Mouse (Mus musculus): Measurements from ENCODE around the gene Ap5b1. TPM values are rescaled to one million over a fixed set of nuclear protein-coding genes. Genes with fewer than 3 reads are reported as not detected.
A peak's percentile ranks its signal among the peaks of the same experiment; 100 is the strongest.

Ap5b1 gene
- total and polyA plus RNA-seq, 3 experiments, result 18.0 to 28.1 TPM; not detected in 1

GRCm38 (mm10) chr19:5581995-5582394 is 14.2 kb downstream of the Ap5b1 start:
- Histone ChIP-seq H3K9me3 (replicated peaks; ENCODE audit: insufficient read depth, low read length) (no peaks in the 10 kb centered on the region), H3K79me2 (ENCODE audit: control insufficient read depth, insufficient read depth, low read length, poor library complexity) (no peaks in the 10 kb centered on the region), H3K4me3 (ENCODE audit: control insufficient read depth in 1 of 2, insufficient read depth in 1 of 2, low read depth in 2 of 2, low read length in 2 of 2) (no peak overlapping the region), H3K27ac (ENCODE audit: control insufficient read depth, low read depth, low read length) (no peak overlapping the region), H3K9ac (ENCODE audit: control insufficient read depth, low read depth, low read length, poor library complexity, severe bottlenecking) (no peak overlapping the region), H3K4me1 (ENCODE audit: control insufficient read depth in 1 of 2, insufficient read depth in 2 of 2, low read length in 2 of 2) (no peaks in the 10 kb centered on the region), H3K27me3 (ENCODE audit: control insufficient read depth in 1 of 2, insufficient read depth in 2 of 2, low read length in 2 of 2) (peaks cover 1 to 13% of the 10 kb centered on the region in 2 experiments; a peak in 3 of 4 replicates), H3K36me3 (ENCODE audit: control insufficient read depth in 1 of 2, insufficient read depth in 2 of 2, low read length in 2 of 2) (no peaks in the 10 kb centered on the region)
- TF ChIP-seq JUND (IDR thresholded peaks at IDR 0.05; ENCODE audit: low read depth, low read length) (no peak), POLR2AphosphoS2 (IDR thresholded peaks at IDR 0.05; ENCODE audit: low read length) (no peak)
- DNase-seq (ENCODE audit: low read depth, low spot score), result no peak

GRCm38 (mm10) chr19:5589159-5589558 is 21.3 kb downstream of the Ap5b1 start:
- H3K27me3 ChIP-seq (ENCODE audit: control insufficient read depth in 1 of 2, insufficient read depth in 2 of 2, low read length in 2 of 2), result peaks cover 0 to 7% of the 10 kb centered on the region in 2 experiments; a peak in 1 of 4 replicates
- no peaks in the 10 kb centered on the region for H3K4me1 ChIP-seq (ENCODE audit: control insufficient read depth in 1 of 2, insufficient read depth in 2 of 2, low read length in 2 of 2)
- H3K9me3 ChIP-seq (replicated peaks; ENCODE audit: insufficient read depth, low read length), result no peaks in the 10 kb centered on the region
- no peak for TF ChIP-seq ZNF384 (IDR thresholded peaks at IDR 0.05; ENCODE audit: low read depth, low read length)
- TF ChIP-seq SMC3 (IDR thresholded peaks at IDR 0.05; ENCODE audit: low read depth, low read length), result peak; percentile 74
- TF ChIP-seq CTCF (IDR thresholded peaks at IDR 0.05 in 2 of 3, conservative IDR thresholded peaks at IDR 0.05 in 1 of 3; ENCODE audit: control insufficient read depth in 1 of 3, insufficient read depth in 1 of 3, low read depth in 2 of 3, low read length in 3 of 3, poor library complexity in 1 of 3, severe bottlenecking in 1 of 3), result peak; percentile 14 to 65 (median 59); a peak in 5 of 6 replicates
- TF ChIP-seq TAL1 (IDR thresholded peaks at IDR 0.05; ENCODE audit: low read length), result no peak
- peak; percentile 40; the same call in 1 of the 2 replicates for TF ChIP-seq ZC3H11A (IDR thresholded peaks at IDR 0.05; ENCODE audit: low read depth, low read length)
- TF ChIP-seq RAD21 (IDR thresholded peaks at IDR 0.05; ENCODE audit: low read depth, low read length), result peak; percentile 62
- no peak for TF ChIP-seq RCOR1 (IDR thresholded peaks at IDR 0.05; ENCODE audit: low read depth, low read length)
- peak; percentile 43 for DNase-seq (ENCODE audit: low read depth, low spot score)
- no peak overlapping the region for H3K9ac ChIP-seq (ENCODE audit: control insufficient read depth, low read depth, low read length, poor library complexity, severe bottlenecking)
- no peaks in the 10 kb centered on the region for H3K79me2 ChIP-seq (ENCODE audit: control insufficient read depth, insufficient read depth, low read length, poor library complexity)
- H3K27ac ChIP-seq (ENCODE audit: control insufficient read depth, low read depth, low read length), result no peak overlapping the region
- no peaks in the 10 kb centered on the region for H3K36me3 ChIP-seq (ENCODE audit: control insufficient read depth in 1 of 2, insufficient read depth in 2 of 2, low read length in 2 of 2)
- no peak overlapping the region for H3K4me3 ChIP-seq (ENCODE audit: control insufficient read depth in 1 of 2, insufficient read depth in 1 of 2, low read depth in 2 of 2, low read length in 2 of 2)

- H3K9ac ChIP-seq (ENCODE audit: control insufficient read depth, low read depth, low read length, poor library complexity, severe bottlenecking), result no peak overlapping the region
- no peak for DNase-seq (ENCODE audit: low read depth, low spot score)
- no peak overlapping the region for H3K27ac ChIP-seq (ENCODE audit: control insufficient read depth, low read depth, low read length)
- H3K36me3 ChIP-seq (ENCODE audit: control insufficient read depth in 1 of 2, insufficient read depth in 2 of 2, low read length in 2 of 2), result no peaks in the 10 kb centered on the region
- TF ChIP-seq ZKSCAN1 (IDR thresholded peaks at IDR 0.05; ENCODE audit: low read depth, low read length) (no peak), MAZ (IDR thresholded peaks at IDR 0.05; ENCODE audit: low read depth, low read length) (no peak), MYB (IDR thresholded peaks at IDR 0.05; ENCODE audit: low read depth, low read length) (no peak), MYC (IDR thresholded peaks at IDR 0.05; ENCODE audit: low read depth, low read length) (no peak), NRF1 (IDR thresholded peaks at IDR 0.05; ENCODE audit: insufficient read depth, low read depth, low read length, poor library complexity, severe bottlenecking) (no peak)
- no peaks in the 10 kb centered on the region for H3K27me3 ChIP-seq (ENCODE audit: control insufficient read depth in 1 of 2, insufficient read depth in 2 of 2, low read length in 2 of 2)
- H3K4me3 ChIP-seq (ENCODE audit: control insufficient read depth in 1 of 2, insufficient read depth in 1 of 2, low read depth in 2 of 2, low read length in 2 of 2), result no peak overlapping the region
- H3K9me3 ChIP-seq (replicated peaks; ENCODE audit: insufficient read depth, low read length), result no peaks in the 10 kb centered on the region
- no peaks in the 10 kb centered on the region for H3K4me1 ChIP-seq (ENCODE audit: control insufficient read depth in 1 of 2, insufficient read depth in 2 of 2, low read length in 2 of 2)
- no peaks in the 10 kb centered on the region for H3K79me2 ChIP-seq (ENCODE audit: control insufficient read depth, insufficient read depth, low read length, poor library complexity)
These were observed 24.1 kb downstream of the Ap5b1 start for GRCm38 (mm10) chr19:5591888-5592287.
